ENCODE assay signal across 9 mouse cellular contexts in the genomic region with DNA sequence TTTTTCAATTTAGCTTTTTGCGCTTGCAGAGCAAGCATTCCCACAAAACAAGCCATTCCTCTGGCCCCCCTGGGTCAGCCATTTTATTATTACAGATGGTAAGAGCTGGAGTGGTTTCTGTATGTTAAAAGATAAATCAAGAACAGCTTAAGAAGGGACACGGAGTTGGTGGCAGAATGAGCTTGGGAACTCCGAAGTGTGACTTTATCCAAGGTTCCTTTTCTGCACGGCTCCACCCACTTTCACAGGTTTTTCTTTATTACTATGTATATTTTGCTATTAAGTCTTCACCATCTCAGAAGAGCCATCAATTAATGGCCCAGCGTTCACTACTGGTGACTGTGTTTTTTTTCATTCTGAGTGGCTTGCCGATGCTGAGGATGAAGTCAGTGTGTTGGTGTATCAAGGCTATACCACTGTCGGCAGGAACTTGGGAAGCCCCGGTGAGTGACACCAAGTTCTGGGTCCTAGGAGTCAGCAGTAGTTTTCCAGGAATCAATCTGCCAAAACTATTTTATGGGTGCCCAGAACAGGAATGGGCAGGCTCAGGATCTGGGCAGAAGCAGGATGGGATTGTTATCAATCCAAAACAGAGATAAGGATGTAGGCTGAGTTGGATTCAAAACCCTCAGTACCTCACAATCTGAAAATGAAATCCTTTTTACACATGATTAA.
"Had no signal": no experiment of that assay in that cellular context is flagged by ENCODE, and none has a peak within 500 bp of the region (broad histone marks: within the 10 kb centered on the region; RNA-seq: fewer than 3 reads in every experiment).

No protein-coding gene starts in this region.

- DNase-seq: gastrocnemius, postnatal 14 days; gastrocnemius, postnatal 36 days; heart, postnatal 14 days; heart, postnatal 36 days; kidney, adult 11 months; kidney, adult 2 months; layer of hippocampus, adult 9-11 months; layer of hippocampus, postnatal 36 days; left cerebral cortex, postnatal 4 days had no signal
